Comparison of ENCODE assay signal across 18 mouse cellular contexts in the genomic region with DNA sequence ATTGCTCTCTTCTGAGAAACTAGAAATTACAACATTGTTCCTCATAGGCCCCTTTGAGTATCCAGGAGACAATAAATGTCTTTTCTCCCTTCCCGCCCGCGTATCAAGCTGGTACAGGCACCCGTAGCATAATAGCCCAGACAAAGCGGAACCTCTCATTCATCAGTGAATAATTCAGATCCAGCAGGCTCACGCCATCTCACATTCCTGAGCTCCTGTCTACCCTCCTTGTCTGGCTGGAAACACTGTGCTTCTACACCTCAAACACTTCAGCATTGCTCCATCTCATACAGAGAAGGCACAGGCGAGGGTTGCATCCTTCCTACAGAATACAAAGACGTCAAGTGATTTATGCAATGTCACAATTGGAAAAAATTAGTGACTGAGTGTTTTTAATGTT. TPM values are rescaled to one million over a fixed set of nuclear protein-coding genes. Genes with fewer than 3 reads are reported as not detected.
DNase-seq lines count a peak whose midpoint lies in the region; ATAC-seq and TF ChIP-seq lines count a peak whose summit lies in the region.
"Had no signal": no experiment of that assay in that cellular context is flagged by ENCODE, and none has a peak within 500 bp of the region (broad histone marks: within the 10 kb centered on the region; RNA-seq: fewer than 3 reads in every experiment).

No protein-coding gene starts in this region.

- no peak for ATAC-seq in hindbrain, postnatal 0 days
- ATAC-seq in midbrain, embryonic 11.5 days (ENCODE audit: low FRiP score): peak; percentile 63; the same call in 1 of the 2 replicates
- ATAC-seq in midbrain, embryonic 13.5 days: no peak; the same call in 1 of the 2 replicates
- no peak for ATAC-seq in forebrain, embryonic 11.5 days (replicated peaks; ENCODE audit: low FRiP score)
- ATAC-seq: forebrain, embryonic 16.5 days; Patski had no signal

- no peaks in the 10 kb centered on the region for H3K9me3 ChIP-seq in hindbrain, embryonic 10.5 days
- H3K9me3 ChIP-seq in hindbrain, postnatal 0 days (ENCODE audit: low read length): no peaks in the 10 kb centered on the region
- H3K9me3 ChIP-seq in midbrain, embryonic 11.5 days (ENCODE audit: control insufficient read depth, low read length): no peaks in the 10 kb centered on the region
- no peaks in the 10 kb centered on the region for H3K9me3 ChIP-seq in midbrain, embryonic 13.5 days
- no peaks in the 10 kb centered on the region for H3K9me3 ChIP-seq in limb, embryonic 10.5 days (replicated peaks)
- no peaks in the 10 kb centered on the region for H3K9me3 ChIP-seq in forebrain, embryonic 11.5 days (ENCODE audit: control insufficient read depth, low read length)
- H3K9me3 ChIP-seq: embryonic facial prominence, embryonic 12.5 days; forebrain, embryonic 12.5 days; heart, embryonic 10.5 days had no signal

- peaks cover 21% of the 10 kb centered on the region for H3K4me1 ChIP-seq in hindbrain, embryonic 10.5 days (replicated peaks)
- H3K4me1 ChIP-seq in hindbrain, postnatal 0 days (ENCODE audit: insufficient read depth, low read length): 0 out of 2 replicates have a peak, but pooled peaks cover 3% of the 10 kb centered on the region
- H3K4me1 ChIP-seq in midbrain, embryonic 11.5 days (ENCODE audit: control insufficient read depth, insufficient read depth, low read length): 0 out of 2 replicates have a peak, but pooled peaks cover 5% of the 10 kb centered on the region
- peaks cover 13% of the 10 kb centered on the region for H3K4me1 ChIP-seq in midbrain, embryonic 13.5 days (replicated peaks)
- H3K4me1 ChIP-seq in limb, embryonic 10.5 days: no peaks in the 10 kb centered on the region
- no peaks in the 10 kb centered on the region; the same call in 1 of the 2 replicates for H3K4me1 ChIP-seq in forebrain, embryonic 11.5 days (replicated peaks; ENCODE audit: control insufficient read depth, insufficient read depth, low read length)
- H3K4me1 ChIP-seq: embryonic facial prominence, embryonic 12.5 days; heart, embryonic 10.5 days had no signal

- H3K27me3 ChIP-seq in hindbrain, embryonic 10.5 days (ENCODE audit: insufficient read depth, poor library complexity, severe bottlenecking): no peaks in the 10 kb centered on the region
- H3K27me3 ChIP-seq in hindbrain, postnatal 0 days (ENCODE audit: insufficient read depth, low read length): no peaks in the 10 kb centered on the region
- H3K27me3 ChIP-seq in midbrain, embryonic 11.5 days (ENCODE audit: control insufficient read depth, insufficient read depth, low read length): no peaks in the 10 kb centered on the region
- H3K27me3 ChIP-seq in midbrain, embryonic 13.5 days: no peaks in the 10 kb centered on the region
- H3K27me3 ChIP-seq in limb, embryonic 10.5 days (ENCODE audit: low read depth, poor library complexity, severe bottlenecking): no peaks in the 10 kb centered on the region
- H3K27me3 ChIP-seq in forebrain, embryonic 11.5 days (ENCODE audit: control insufficient read depth, insufficient read depth, low read length): no peaks in the 10 kb centered on the region
- H3K27me3 ChIP-seq: embryonic facial prominence, embryonic 12.5 days; forebrain, embryonic 12.5 days; Patski had no signal

- peak overlapping the region; percentile 64 for H3K27ac ChIP-seq in hindbrain, embryonic 10.5 days
- H3K27ac ChIP-seq in hindbrain, postnatal 0 days: no peak overlapping the region
- no peak overlapping the region for H3K27ac ChIP-seq in midbrain, embryonic 11.5 days (ENCODE audit: low read depth, low read length)
- H3K27ac ChIP-seq in midbrain, embryonic 13.5 days: no peak overlapping the region
- no peak overlapping the region for H3K27ac ChIP-seq in limb, embryonic 10.5 days
- no peak overlapping the region for H3K27ac ChIP-seq in forebrain, embryonic 11.5 days (ENCODE audit: low read depth, low read length)
- H3K27ac ChIP-seq: embryonic facial prominence, embryonic 12.5 days; forebrain, embryonic 12.5 days; heart, embryonic 10.5 days had no signal

- no peak overlapping the region for H3K4me2 ChIP-seq in hindbrain, postnatal 0 days (ENCODE audit: low read depth, low read length)
- H3K4me2 ChIP-seq in midbrain, embryonic 11.5 days: no peak overlapping the region
- no peak overlapping the region for H3K4me2 ChIP-seq in midbrain, embryonic 13.5 days (replicated peaks)
- no peak overlapping the region for H3K4me2 ChIP-seq in forebrain, embryonic 11.5 days (ENCODE audit: low read depth, low read length, severe bottlenecking)
- H3K4me2 ChIP-seq: embryonic facial prominence, embryonic 12.5 days; forebrain, embryonic 12.5 days had no signal

- TF ChIP-seq CTCF in hindbrain, postnatal 0 days (IDR thresholded peaks at IDR 0.05; ENCODE audit: low read depth): no peak

- DNase-seq in hindbrain, embryonic 10.5 days (ENCODE audit: low spot score): no peak
- DNase-seq in hindbrain, postnatal 0 days (ENCODE audit: low spot score): no peak
- DNase-seq in midbrain, embryonic 11.5 days (ENCODE audit: low spot score, missing footprints): no peak
- DNase-seq in limb, embryonic 10.5 days (ENCODE audit: low spot score): peak; percentile 21
- no peak for DNase-seq in forebrain, embryonic 11.5 days (ENCODE audit: low spot score)
- no peak for DNase-seq in kidney, adult 11 months
- DNase-seq: adrenal gland, adult 2 months; adrenal gland, postnatal 25 days; gastrocnemius, postnatal 10 days; heart, adult 18-20 months; heart, postnatal 10 days; heart, postnatal 4 days had no signal

- whole genome bisulfite sequencing in hindbrain, embryonic 10.5 days: 58% methylated on average over 8 of the region's 8 CpGs
- 48% methylated on average over 8 of the region's 8 CpGs for WGBS in hindbrain, postnatal 0 days
- WGBS in midbrain, embryonic 11.5 days: 68% methylated on average over 8 of the region's 8 CpGs
- 38% methylated on average over 8 of the region's 8 CpGs for WGBS in midbrain, embryonic 13.5 days
- WGBS in limb, embryonic 10.5 days: 93% methylated on average over 8 of the region's 8 CpGs
- WGBS in forebrain, embryonic 11.5 days: 65% methylated on average over 8 of the region's 8 CpGs

- no peak overlapping the region for H3K9ac ChIP-seq in hindbrain, postnatal 0 days (replicated peaks; ENCODE audit: low read length)
- H3K9ac ChIP-seq in midbrain, embryonic 11.5 days (ENCODE audit: low read length): no peak overlapping the region
- H3K9ac ChIP-seq in midbrain, embryonic 13.5 days (replicated peaks): no peak overlapping the region
- H3K9ac ChIP-seq in forebrain, embryonic 11.5 days (ENCODE audit: low read length): no peak overlapping the region
- H3K9ac ChIP-seq: embryonic facial prominence, embryonic 12.5 days; forebrain, embryonic 12.5 days had no signal

- H3K4me3 ChIP-seq in hindbrain, embryonic 10.5 days: no peak overlapping the region
- H3K4me3 ChIP-seq in hindbrain, postnatal 0 days (ENCODE audit: low read length): no peak overlapping the region
- no peak overlapping the region for H3K4me3 ChIP-seq in midbrain, embryonic 11.5 days (ENCODE audit: low read depth, low read length)
- no peak overlapping the region for H3K4me3 ChIP-seq in midbrain, embryonic 13.5 days (replicated peaks)
- no peak overlapping the region for H3K4me3 ChIP-seq in limb, embryonic 10.5 days
- no peak overlapping the region for H3K4me3 ChIP-seq in forebrain, embryonic 11.5 days (ENCODE audit: low read depth, low read length)
- H3K4me3 ChIP-seq: embryonic facial prominence, embryonic 12.5 days; forebrain, embryonic 12.5 days; heart, embryonic 10.5 days had no signal

- H3K36me3 ChIP-seq in hindbrain, embryonic 10.5 days: no peaks in the 10 kb centered on the region
- H3K36me3 ChIP-seq in hindbrain, postnatal 0 days (ENCODE audit: insufficient read depth, low read length): no peaks in the 10 kb centered on the region
- H3K36me3 ChIP-seq in midbrain, embryonic 11.5 days (ENCODE audit: control insufficient read depth, insufficient read depth, low read length): no peaks in the 10 kb centered on the region
- no peaks in the 10 kb centered on the region for H3K36me3 ChIP-seq in midbrain, embryonic 13.5 days
- H3K36me3 ChIP-seq in limb, embryonic 10.5 days: no peaks in the 10 kb centered on the region
- no peaks in the 10 kb centered on the region for H3K36me3 ChIP-seq in forebrain, embryonic 11.5 days (ENCODE audit: control insufficient read depth, insufficient read depth, low read length)
- H3K36me3 ChIP-seq: embryonic facial prominence, embryonic 12.5 days; forebrain, embryonic 12.5 days; heart, embryonic 10.5 days had no signal

RNA-seq across cellular contexts. Expression of gene Dst, which starts 23.8 kb away (rescaled TPM):
- 24.9 and 25.9 TPM in 2 replicates for polyA plus RNA-seq in hindbrain, embryonic 10.5 days (2016; fragmentation: Nextera tagmentation; extraction: Ambion mirVana)
- 149 and 155 TPM in 2 replicates for total RNA-seq in hindbrain, postnatal 0 days (2014; rRNA removed)
- 30.7 and 33.0 TPM in 2 replicates for polyA plus RNA-seq in hindbrain, postnatal 0 days (2015; fragmentation: Nextera tagmentation; extraction: Ambion mirVana)
- 33.3 and 38.6 TPM in 2 replicates for polyA plus RNA-seq in midbrain, embryonic 11.5 days (2014; fragmentation: Nextera tagmentation; extraction: Ambion mirVana)
- polyA plus RNA-seq in midbrain, embryonic 13.5 days (2015; fragmentation: Nextera tagmentation; extraction: Ambion mirVana): 35.2 and 38.3 TPM in 2 replicates
- polyA plus RNA-seq in limb, embryonic 10.5 days (2016; fragmentation: Nextera tagmentation; extraction: Ambion mirVana): 7.2 and 9.7 TPM in 2 replicates
- 25.3 and 26.3 TPM in 2 replicates for polyA plus RNA-seq in forebrain, embryonic 11.5 days (2014; fragmentation: Nextera tagmentation; extraction: Ambion mirVana)

RNA-seq across cellular contexts. Expression of gene Bend6, which starts 24.2 kb away (rescaled TPM):
- polyA plus RNA-seq in hindbrain, embryonic 10.5 days (2016; fragmentation: Nextera tagmentation; extraction: Ambion mirVana): 1.4 and 2.2 TPM in 2 replicates
- 99.4 and 107 TPM in 2 replicates for total RNA-seq in hindbrain, postnatal 0 days (2014; rRNA removed)
- 97.8 and 99.2 TPM in 2 replicates for polyA plus RNA-seq in hindbrain, postnatal 0 days (2015; fragmentation: Nextera tagmentation; extraction: Ambion mirVana)
- 2.0 and 3.9 TPM in 2 replicates for polyA plus RNA-seq in midbrain, embryonic 11.5 days (2014; fragmentation: Nextera tagmentation; extraction: Ambion mirVana)
- 12.2 and 12.8 TPM in 2 replicates for polyA plus RNA-seq in midbrain, embryonic 13.5 days (2015; fragmentation: Nextera tagmentation; extraction: Ambion mirVana)
- 1.2 and 1.5 TPM in 2 replicates for polyA plus RNA-seq in limb, embryonic 10.5 days (2016; fragmentation: Nextera tagmentation; extraction: Ambion mirVana)
- polyA plus RNA-seq in forebrain, embryonic 11.5 days (2014; fragmentation: Nextera tagmentation; extraction: Ambion mirVana): 2.4 and 3.0 TPM in 2 replicates
